Mouse (Mus musculus) kidney, adult 2 months (tissue): ENCODE data around the gene Aldh3b1. TPM values are rescaled to one million over a fixed set of nuclear protein-coding genes. Genes with fewer than 3 reads are reported as not detected.
"Not testable (repeated sequence)": the region's sequence is repeated elsewhere in the genome, so short reads cannot be mapped to it uniquely, and the experiment has no call there.

Experiments used
- DNase-seq: peaks from one replicate; pipeline ENCODE4 v3.0.0; 2021
- H3K27ac ChIP-seq: fragments of 200-500 bp; 2 replicates; pipeline ENCODE4 v1.5.1; 2012; ENCODE audit warnings: low read depth, low read length, control low read depth, inconsistent platforms; ENCODE audit not compliant: insufficient read depth
- H3K27me3 ChIP-seq: fragments of 200-500 bp; replicated peaks from 2 replicates; pipeline ENCODE4 v1.6.1; 2012; ENCODE audit warnings: mild to moderate bottlenecking, moderate library complexity, low read length, inconsistent platforms; ENCODE audit not compliant: control insufficient read depth, insufficient read depth
- H3K36me3 ChIP-seq: fragments of 200-500 bp; 2 replicates; pipeline ENCODE4 v1.6.1; 2012; ENCODE audit warnings: mild to moderate bottlenecking, moderate library complexity, low read length, inconsistent platforms; ENCODE audit not compliant: control insufficient read depth, insufficient read depth
- H3K4me1 ChIP-seq: fragments of 200-500 bp; 2 replicates; pipeline ENCODE4 v1.6.1; 2011; ENCODE audit warnings: low read length; ENCODE audit not compliant: control insufficient read depth, insufficient read depth
- H3K4me3 ChIP-seq: fragments of 200-500 bp; 2 replicates; pipeline ENCODE4 v1.5.1; 2011; ENCODE audit warnings: mild to moderate bottlenecking, low read depth, low read length, control low read depth; ENCODE audit not compliant: insufficient read depth
- CTCF ChIP-seq: fragments of 200-500 bp; conservative IDR thresholded peaks from 2 replicates; pipeline ENCODE4 v1.5.1; 2011; ENCODE audit warnings: low read depth, mild to moderate bottlenecking, control low read depth, low read length, moderate library complexity, mixed read lengths; ENCODE audit not compliant: insufficient read depth, insufficient read length
- POLR2A ChIP-seq: fragments of 200-500 bp; IDR thresholded peaks from one replicate; pipeline ENCODE4 v1.6.1; 2011; ENCODE audit warnings: low read depth, low read length, control low read depth
- WGBS: fragments of 180-500 bp; shearing (Covaris S2); methylation state at CpG from one replicate; pipeline ENCODE4 v1.1.7; 2018; 5-methylcytosine and 5-hydroxymethylcytosine counted together
- polyA plus RNA-seq: library from polyadenylated mRNA; depleted of rRNA; stranded (reverse); fragments of >200 nt; gene quantifications from 2 replicates; pipeline ENCODE4 v1.2.3, GENCODE M21; 2012; rRNA removed

Aldh3b1 gene
- polyA plus RNA-seq, result 17.4 and 19.4 TPM in 2 replicates

GRCm38 (mm10) chr19:3929211-3929941, at the start of gene Aldh3b1:
Gene Aldh3b1, minus strand, starts transcription at chr19:3929808.
- 15% methylated on average over 12 of the region's 12 CpGs for WGBS
- Histone ChIP-seq H3K4me3 (peak within 1 kb of the TSS; percentile 17; the same call in 1 of the 2 replicates), H3K27me3 (no peaks in the 10 kb centered on the region), H3K36me3 (no peaks in the 10 kb centered on the region), H3K4me1 (peaks cover 9% of the 10 kb centered on the region; the same call in 1 of the 2 replicates), H3K27ac (peak within 1 kb of the TSS; percentile 42)
- peak; percentile 98 for DNase-seq
- TF ChIP-seq POLR2A (no peak), CTCF (no peak)

DNA sequence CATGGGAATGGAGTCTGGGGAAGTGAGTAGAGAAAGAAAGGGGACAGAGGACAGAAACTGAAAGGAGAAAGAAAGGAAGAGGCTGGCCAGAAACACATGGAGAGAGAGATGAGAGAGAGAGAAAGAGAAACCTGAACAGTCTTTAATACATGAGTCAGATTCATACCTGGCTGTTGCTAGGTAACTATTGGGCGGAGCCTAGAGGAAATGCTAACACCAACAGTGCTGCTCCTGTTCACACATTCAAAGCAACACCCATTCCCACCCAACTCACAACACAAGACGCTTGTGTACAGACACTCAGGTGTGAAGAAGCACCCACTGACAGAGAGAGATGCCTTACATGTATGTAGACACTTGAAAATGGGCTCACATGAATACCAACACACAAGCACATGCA, 46.3 kb upstream of the Aldh3b1 start:
- no peaks in the 10 kb centered on the region for H3K36me3 ChIP-seq
- TF ChIP-seq CTCF (no peak), POLR2A (no peak)
- WGBS, result 87% methylated on average over 2 of the region's 2 CpGs
- no peak for DNase-seq
- H3K4me1 ChIP-seq, result no peaks in the 10 kb centered on the region; the same call in 1 of the 2 replicates
- H3K27ac ChIP-seq, result no peak overlapping the region
- H3K4me3 ChIP-seq, result no peak overlapping the region
- no peaks in the 10 kb centered on the region for H3K27me3 ChIP-seq

GRCm38 (mm10) chr19:3974608-3975007, 45.0 kb upstream of the Aldh3b1 start:
- not testable (repeated sequence) for DNase-seq, H3K4me1 ChIP-seq, H3K36me3 ChIP-seq, H3K27ac ChIP-seq, H3K27me3 ChIP-seq, H3K4me3 ChIP-seq
- 86% methylated on average over 6 of the region's 6 CpGs for WGBS

DNA sequence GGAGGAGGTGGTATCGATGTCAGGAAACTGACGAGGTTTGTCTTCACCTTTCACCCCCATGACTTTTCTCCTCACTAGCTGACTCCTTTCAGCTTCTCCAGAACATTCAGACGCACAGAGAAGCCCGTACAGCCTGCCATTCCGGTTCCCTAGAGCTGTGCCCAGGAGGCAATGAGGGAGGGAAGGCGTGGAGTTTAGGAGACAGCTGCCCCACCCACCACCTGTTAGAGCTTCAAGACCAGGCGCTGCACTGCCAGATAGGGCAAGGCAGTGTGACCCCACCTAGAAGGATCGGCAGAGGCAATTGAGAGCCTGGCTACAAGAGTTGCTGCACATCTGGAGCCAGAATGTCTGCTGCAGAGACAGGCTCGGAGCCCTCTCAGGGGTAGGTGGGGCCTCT, 42.6 kb upstream of the Aldh3b1 start, which contains the start of gene Aldh3b2:
Aldh3b2 (plus strand) TSS at position 100 of the 400 bp plus-strand sequence.
- H3K4me3 ChIP-seq, result no peak within 1 kb of the TSS
- no peaks in the 10 kb centered on the region for H3K36me3 ChIP-seq
- no peaks in the 10 kb centered on the region for H3K4me1 ChIP-seq
- no peaks in the 10 kb centered on the region for H3K27me3 ChIP-seq
- TF ChIP-seq POLR2A (no peak), CTCF (no peak)
- WGBS, result 51% methylated on average over 9 of the region's 9 CpGs
- DNase-seq, result no peak
- H3K27ac ChIP-seq, result no peak within 1 kb of the TSS

GRCm38 (mm10) chr19:3967258-3967657, 37.6 kb upstream of the Aldh3b1 start:
- Histone ChIP-seq H3K27ac (no peak overlapping the region), H3K4me3 (no peak overlapping the region), H3K4me1 (no peaks in the 10 kb centered on the region), H3K36me3 (no peaks in the 10 kb centered on the region), H3K27me3 (no peaks in the 10 kb centered on the region)
- 82% methylated on average over 3 of the region's 3 CpGs for WGBS
- no peak for DNase-seq
- TF ChIP-seq POLR2A, result no peak
- TF ChIP-seq CTCF, result no peak

GRCm38 (mm10) chr19:3966330-3967075, 36.9 kb upstream of the Aldh3b1 start:
- Histone ChIP-seq H3K4me3 (no peak overlapping the region), H3K27me3 (no peaks in the 10 kb centered on the region), H3K36me3 (no peaks in the 10 kb centered on the region), H3K4me1 (no peaks in the 10 kb centered on the region), H3K27ac (no peak overlapping the region)
- no peak for TF ChIP-seq CTCF
- no peak for TF ChIP-seq POLR2A
- WGBS, result 74% methylated on average over 11 of the region's 11 CpGs
- no peak for DNase-seq

GRCm38 (mm10) chr19:3964030-3964429, 34.4 kb upstream of the Aldh3b1 start:
- no peak for DNase-seq
- Histone ChIP-seq H3K4me1 (no peaks in the 10 kb centered on the region), H3K27ac (no peak overlapping the region), H3K27me3 (no peaks in the 10 kb centered on the region), H3K4me3 (no peak overlapping the region), H3K36me3 (no peaks in the 10 kb centered on the region)
- peak; percentile 25; the same call in 1 of the 2 replicates for TF ChIP-seq CTCF
- no peak for TF ChIP-seq POLR2A
- WGBS, result 68% methylated on average over 4 of the region's 4 CpGs
